Mouse (Mus musculus): ENCODE data around the gene Dis3l2.

The Dis3l2 gene

GRCm38 (mm10) chr1:87010629-87011330, 307.2 kb downstream of the Dis3l2 start:
- DNase-seq (ENCODE audit: low spot score), result no peak

GRCm38 (mm10) chr1:87011718-87012117, 308.1 kb downstream of the Dis3l2 start:
- no peak for DNase-seq (ENCODE audit: low spot score)

GRCm38 (mm10) chr1:87012606-87013005, 309.0 kb downstream of the Dis3l2 start:
- DNase-seq (ENCODE audit: low spot score), result no peak

- no peak for DNase-seq (ENCODE audit: low spot score)
These were observed 317.1 kb downstream of the Dis3l2 start for GRCm38 (mm10) chr1:87020714-87021113.

GRCm38 (mm10) chr1:87021584-87021983, 318.0 kb downstream of the Dis3l2 start:
- DNase-seq (ENCODE audit: low spot score), result no peak

GRCm38 (mm10) chr1:87023291-87024170, 319.9 kb downstream of the Dis3l2 start:
- no peak for DNase-seq (ENCODE audit: low spot score)

- no peak for DNase-seq (ENCODE audit: low spot score)
These were observed 321.4 kb downstream of the Dis3l2 start for GRCm38 (mm10) chr1:87025021-87025420.

GRCm38 (mm10) chr1:87028786-87029185, 325.2 kb downstream of the Dis3l2 start:
- no peak for DNase-seq (ENCODE audit: low spot score)

GRCm38 (mm10) chr1:87030652-87031051, 327.0 kb downstream of the Dis3l2 start:
- DNase-seq (ENCODE audit: low spot score), result no peak

- no peak for DNase-seq (ENCODE audit: low spot score)
These were observed 328.9 kb downstream of the Dis3l2 start for GRCm38 (mm10) chr1:87032466-87032865.

- DNase-seq (ENCODE audit: low spot score), result peak; percentile 49
These were observed 332.0 kb downstream of the Dis3l2 start for GRCm38 (mm10) chr1:87035532-87036161.

GRCm38 (mm10) chr1:87036334-87036733, 332.7 kb downstream of the Dis3l2 start:
- no peak for DNase-seq (ENCODE audit: low spot score)

GRCm38 (mm10) chr1:87038477-87039070, 335.0 kb downstream of the Dis3l2 start:
- no peak for DNase-seq (ENCODE audit: low spot score)

GRCm38 (mm10) chr1:87041119-87041518, 337.5 kb downstream of the Dis3l2 start:
- DNase-seq (ENCODE audit: low spot score), result peak; percentile 73

GRCm38 (mm10) chr1:87041814-87042438, 338.3 kb downstream of the Dis3l2 start:
- peak; percentile 78 for DNase-seq (ENCODE audit: low spot score)

GRCm38 (mm10) chr1:87050072-87050471, 346.5 kb downstream of the Dis3l2 start:
- DNase-seq (ENCODE audit: low spot score), result no peak

GRCm38 (mm10) chr1:87050700-87051099, 347.1 kb downstream of the Dis3l2 start:
- no peak for DNase-seq (ENCODE audit: low spot score)

GRCm38 (mm10) chr1:87051369-87051768, 347.8 kb downstream of the Dis3l2 start:
- no peak for DNase-seq (ENCODE audit: low spot score)

GRCm38 (mm10) chr1:87057075-87057474, 353.5 kb downstream of the Dis3l2 start:
- DNase-seq (ENCODE audit: low spot score), result no peak

- DNase-seq (ENCODE audit: low spot score), result no peak
These were observed 355.5 kb downstream of the Dis3l2 start for GRCm38 (mm10) chr1:87059042-87059665.

GRCm38 (mm10) chr1:87060913-87061312, 357.3 kb downstream of the Dis3l2 start:
- no peak for DNase-seq (ENCODE audit: low spot score)

Measured in layer of hippocampus, adult 11-12 months (tissue).